Mouse (Mus musculus): ENCODE results near the gene Klhl8. TPM values are rescaled to one million over a fixed set of nuclear protein-coding genes. Genes with fewer than 3 reads are reported as not detected.
A peak's percentile ranks its signal among the peaks of the same experiment; 100 is the strongest.

The Klhl8 gene
- total RNA-seq, 2 experiments from 2014 or later, result 13.0 to 13.9 TPM

DNA sequence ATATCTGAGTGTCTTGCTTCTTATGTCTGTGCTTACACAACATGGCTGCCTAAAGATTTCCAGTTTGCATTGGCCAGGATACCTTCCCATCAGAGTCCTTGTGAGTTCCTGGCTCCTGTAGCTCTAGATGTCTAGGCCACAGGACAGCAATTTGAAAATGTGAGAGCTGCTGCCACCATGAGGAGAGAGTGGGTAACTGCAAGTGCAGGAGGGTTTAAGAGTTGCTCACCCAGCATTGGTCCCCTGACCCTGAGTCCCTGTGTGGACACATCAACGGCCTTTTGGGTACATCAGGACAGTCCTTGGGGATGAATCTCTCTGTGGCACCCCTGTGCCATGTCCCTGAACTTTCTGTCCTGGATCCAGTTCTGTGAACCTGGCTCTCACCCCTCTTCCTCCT is 93.3 kb downstream of the Klhl8 start:
- intact Hi-C loops (cut with DNase I), result loop anchor here (2.0 to 10.0 kb wide), 3 partner anchors 35 to 463 kb away; no protein-coding TSS in a partner anchor
- peak; percentile 78 to 85 for DNase-seq

DNA sequence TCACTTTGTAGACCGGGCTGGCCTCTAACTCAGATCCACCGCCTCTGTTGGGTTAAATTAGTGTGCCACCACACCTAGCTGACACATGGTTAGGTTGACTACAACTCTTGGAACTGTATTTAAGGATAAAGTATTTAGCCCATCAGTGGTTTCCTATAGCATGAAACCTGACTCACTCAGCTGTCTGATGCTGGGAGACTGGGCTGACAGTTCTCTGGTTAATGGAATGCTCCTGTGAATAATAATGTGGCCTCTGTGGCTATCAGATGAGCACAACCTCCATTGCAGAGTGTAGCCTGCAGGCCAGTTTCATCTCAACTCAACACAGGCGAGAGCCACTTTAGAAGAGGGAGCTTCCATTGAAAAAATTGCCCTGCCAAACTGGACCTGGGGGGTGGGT is 94.3 kb downstream of the Klhl8 start:
- intact Hi-C loops (cut with DNase I), result loop anchor here (2.0 to 10.0 kb wide), 3 partner anchors 34 to 462 kb away; no protein-coding TSS in a partner anchor
- no peak for DNase-seq

DNA sequence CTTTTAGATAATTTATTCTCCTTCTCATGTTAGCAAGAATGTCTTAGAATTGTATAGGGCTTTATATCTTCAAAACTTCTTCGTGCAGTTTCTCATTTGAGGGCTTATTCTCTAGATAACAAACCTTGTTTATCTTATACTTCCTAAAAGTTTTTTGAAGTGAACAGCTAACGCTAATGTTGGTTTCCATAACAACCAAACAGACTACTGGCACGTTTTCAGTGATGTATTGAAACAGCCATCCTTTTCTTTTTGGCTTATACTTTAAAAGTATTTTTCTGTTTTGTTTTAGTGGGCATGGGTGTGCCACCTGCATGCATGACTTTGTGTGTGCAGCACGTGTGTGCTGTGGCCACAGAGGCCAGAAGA is 95.8 kb downstream of the Klhl8 start:
- no peak for DNase-seq
- intact Hi-C loops (cut with DNase I), result loop anchor here (5.0 to 10.0 kb wide), 2 partner anchors 63 to 460 kb away; no protein-coding TSS in a partner anchor

DNA sequence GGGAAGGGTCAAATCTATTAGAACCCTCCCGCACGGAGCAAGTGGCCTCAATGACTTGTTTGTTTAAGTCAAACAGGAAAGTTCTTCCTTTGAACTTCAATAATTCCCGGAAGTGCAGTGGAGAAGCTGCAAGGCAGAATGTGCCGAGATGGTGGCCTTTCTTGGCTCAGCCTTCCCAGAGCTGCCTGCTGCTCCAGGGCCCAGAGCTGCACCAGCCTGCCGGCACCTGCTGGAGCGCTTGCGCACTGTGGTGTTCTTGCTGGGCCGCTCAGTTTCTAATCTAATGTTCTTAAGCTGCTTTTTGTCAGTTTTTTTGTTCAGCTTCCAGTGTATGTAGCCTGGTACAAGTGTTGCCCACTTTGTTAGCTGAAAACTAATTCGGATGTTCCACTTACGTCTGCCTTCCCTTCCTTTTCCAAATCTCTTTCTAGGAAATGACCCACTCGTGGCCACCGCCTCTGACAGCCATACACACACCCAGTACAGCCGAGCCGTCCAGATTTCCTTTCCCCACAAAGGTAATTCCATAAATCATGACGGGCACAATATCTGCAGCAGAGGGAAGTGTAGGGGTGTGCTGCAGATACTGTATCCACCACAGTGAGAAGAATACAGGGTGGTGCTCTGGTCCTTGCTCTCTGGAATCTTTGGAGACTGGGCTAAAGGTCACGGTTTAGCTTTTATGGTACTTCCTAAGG is 96.4 kb downstream of the Klhl8 start:
- intact Hi-C loops (cut with DNase I), result loop anchor here (5.0 to 10.0 kb wide), 2 partner anchors 62 to 460 kb away; no protein-coding TSS in a partner anchor
- DNase-seq, result peak in 1 of 2 experiments; percentile 35

DNA sequence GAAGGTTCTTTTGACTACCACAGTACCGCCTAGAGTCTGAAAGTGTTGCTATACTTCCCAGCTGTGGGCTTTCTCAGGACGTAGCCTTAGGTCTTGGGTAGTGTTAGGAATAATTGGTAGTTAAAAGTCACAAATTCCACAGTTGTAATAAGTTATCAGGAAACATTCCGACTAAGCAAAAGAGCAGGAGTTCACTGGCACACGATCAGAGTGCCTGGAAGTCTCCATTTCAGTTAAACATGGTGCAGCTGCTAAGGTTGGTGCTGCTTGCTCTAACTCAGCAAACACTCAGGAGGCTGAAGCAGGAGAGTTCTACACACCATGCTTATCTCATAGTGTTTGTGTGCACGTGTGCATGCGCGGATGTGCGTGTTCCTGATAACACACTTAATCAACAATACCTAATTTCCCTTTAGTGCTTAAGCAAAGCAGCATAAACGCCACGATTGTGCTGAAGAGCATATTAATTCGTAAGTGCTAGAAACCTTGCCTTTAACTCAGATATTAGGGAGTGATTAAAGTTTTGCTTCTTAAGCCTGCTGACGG is 97.0 kb downstream of the Klhl8 start:
- intact Hi-C loops (cut with DNase I), result loop anchor here (10.0 kb wide), 1 partner anchor 459 kb away; no protein-coding TSS in a partner anchor
- DNase-seq, result no peak

DNA sequence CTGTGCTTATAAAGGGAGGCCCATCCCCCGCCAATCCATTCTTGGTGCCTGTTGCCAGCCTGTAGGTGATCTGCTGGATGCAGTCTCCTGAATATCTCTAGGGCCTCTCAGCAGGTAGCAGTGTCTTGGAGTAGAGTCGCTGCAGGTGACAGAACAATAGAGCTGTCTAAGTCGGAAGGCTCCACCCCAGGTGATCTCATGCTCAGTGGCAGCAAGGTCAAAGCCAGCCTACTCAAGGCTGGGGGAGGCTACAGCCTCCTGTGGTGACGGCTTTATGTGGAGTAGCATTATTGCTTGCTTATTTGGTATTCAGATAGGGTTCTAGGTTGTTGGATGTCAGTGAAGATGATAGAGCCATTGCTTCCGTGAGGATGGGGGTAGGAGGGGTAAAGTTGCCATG is 97.8 kb downstream of the Klhl8 start:
- intact Hi-C loops (cut with DNase I), result loop anchor here (10.0 kb wide), 1 partner anchor 458 kb away; no protein-coding TSS in a partner anchor
- no peak for DNase-seq

Other genes with a start within 250 kb of the Klhl8 start
- 10 to 100 TPM; 47.4 to 53.4 TPM for gene Aff1, start 218.9 kb downstream of the Klhl8 start, total RNA-seq (2021)
- not detected for gene Hsd17b13, start 66.2 kb upstream of the Klhl8 start, total RNA-seq (2021)
- gene Hsd17b11, start 110.7 kb upstream of the Klhl8 start, total RNA-seq (2021), result 10 to 100 TPM; 26.7 to 32.7 TPM
- gene Nudt9, start 135.0 kb upstream of the Klhl8 start, total RNA-seq (2021), result 10 to 100 TPM; 42.1 to 43.0 TPM
- not detected for gene Gm17660, start 166.3 kb upstream of the Klhl8 start, total RNA-seq (2021)
- gene Sparcl1, start 202.5 kb upstream of the Klhl8 start, total RNA-seq (2021), result 100 to 1,000 TPM; 335 to 337 TPM